18 mouse cellular contexts compared by ENCODE assay signal in the genomic region with DNA sequence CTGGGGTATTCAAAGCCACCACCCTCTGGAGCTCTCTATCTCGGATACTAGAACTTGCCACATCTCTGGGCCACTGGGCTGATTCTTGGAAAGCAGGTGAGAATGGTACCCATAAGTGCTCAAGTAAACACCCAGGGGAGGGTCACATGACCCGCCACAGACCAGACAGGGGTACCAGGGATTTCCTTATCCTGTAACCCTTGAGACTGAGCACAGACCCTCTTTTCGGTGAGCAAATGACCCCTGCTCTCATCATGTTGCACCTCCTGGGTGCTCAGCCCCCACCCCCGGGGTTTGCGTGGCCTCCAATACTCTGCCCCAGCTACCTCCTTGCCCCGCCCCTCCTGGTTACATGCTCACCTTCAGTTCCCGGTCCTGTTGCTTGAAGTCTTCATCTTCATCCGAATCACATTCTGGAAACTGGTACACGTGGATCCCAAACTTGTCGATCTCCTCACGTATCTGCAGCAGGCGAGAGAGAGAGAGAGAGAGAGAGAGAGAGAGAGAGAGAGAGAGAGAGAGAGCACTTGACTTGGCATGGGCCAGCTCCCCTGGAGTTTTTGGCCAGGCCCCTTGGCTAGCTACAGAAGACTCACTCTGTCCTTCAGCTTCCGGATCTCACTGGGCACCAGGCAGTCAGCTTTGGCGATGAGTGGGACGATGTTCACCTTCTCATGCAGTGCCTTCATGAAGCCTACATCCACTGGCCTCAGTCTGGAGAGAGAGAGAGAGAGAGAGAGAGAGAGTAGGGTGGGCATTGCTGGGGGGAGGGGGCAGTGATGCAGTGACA. TPM values are rescaled to one million over a fixed set of nuclear protein-coding genes. Genes with fewer than 3 reads are reported as not detected.
DNase-seq lines count a peak whose midpoint lies in the region; ATAC-seq lines count a peak whose summit lies in the region.
"Had no signal": no experiment of that assay in that cellular context is flagged by ENCODE, and none has a peak within 500 bp of the region (broad histone marks: within the 10 kb centered on the region; RNA-seq: fewer than 3 reads in every experiment).

No protein-coding gene starts in this region.

- DNase-seq in left cerebral cortex, postnatal 4 days = peak; percentile 73
- DNase-seq in left cerebral cortex, adult 18-20 months (ENCODE audit: low spot score in 2 of 2) = no peak
- peak; percentile 54 for DNase-seq in brain, adult 2 months (ENCODE audit: low read depth, low spot score)
- peak; percentile 62 for DNase-seq in cerebellum, adult 9-10 months
- DNase-seq in layer of hippocampus, adult 9-11 months = peak; percentile 23
- no peak for DNase-seq in gastrocnemius, postnatal 4 days (ENCODE audit: low spot score in 2 of 2)
- DNase-seq: adrenal gland, adult 8-10 months; gastrocnemius, postnatal 36 days; kidney, adult 2 months; kidney, postnatal 25 days; lung, postnatal 10 days had no signal

- peaks cover 53% of the 10 kb centered on the region for H3K4me1 ChIP-seq in forebrain, embryonic 12.5 days

- intact Hi-C loops in left cerebral cortex, postnatal 4 days (cut with DNase I) = no loop called here

- H3K4me3 ChIP-seq in forebrain, embryonic 12.5 days (replicated peaks) = no peak overlapping the region
- H3K4me3 ChIP-seq: heart, embryonic 15.5 days; limb, embryonic 15.5 days had no signal

- peaks cover 40% of the 10 kb centered on the region for H3K36me3 ChIP-seq in forebrain, embryonic 12.5 days (replicated peaks)
- H3K36me3 ChIP-seq: heart, embryonic 15.5 days had no signal

- no peak overlapping the region for H3K27ac ChIP-seq in forebrain, embryonic 12.5 days
- H3K27ac ChIP-seq: heart, embryonic 15.5 days; limb, embryonic 15.5 days; stomach, postnatal 0 days had no signal

- H3K9ac ChIP-seq in forebrain, embryonic 12.5 days = no peak overlapping the region
- H3K9ac ChIP-seq: heart, embryonic 15.5 days; limb, embryonic 15.5 days had no signal

- H3K9me3 ChIP-seq in forebrain, embryonic 12.5 days = no peaks in the 10 kb centered on the region
- H3K9me3 ChIP-seq: heart, embryonic 15.5 days; limb, embryonic 15.5 days had no signal

- WGBS in forebrain, embryonic 12.5 days = 30% methylated on average over 15 of the region's 15 CpGs

- H3K4me2 ChIP-seq in forebrain, embryonic 12.5 days = no peak overlapping the region
- H3K4me2 ChIP-seq: heart, embryonic 15.5 days; limb, embryonic 15.5 days had no signal

- H3K27me3 ChIP-seq in forebrain, embryonic 12.5 days = peaks cover 93% of the 10 kb centered on the region

- ATAC-seq in forebrain, embryonic 12.5 days (ENCODE audit: low FRiP score) = no peak
- ATAC-seq: midbrain, embryonic 16.5 days had no signal

RNA-seq across cellular contexts. Expression of gene Gp1bb, which starts 1.7 kb away (rescaled TPM):
- total RNA-seq in left cerebral cortex, postnatal 4 days (2021) = 10 to 100 TPM; 10.1 to 11.9 TPM
- 1 to 10 TPM; 1.1 to 1.3 TPM for total RNA-seq in left cerebral cortex, adult 18-20 months (2021)
- polyA plus RNA-seq in forebrain, embryonic 12.5 days (2016; fragmentation: Nextera tagmentation; extraction: Ambion mirVana) = 4.4 and 5.7 TPM in 2 replicates
- total RNA-seq in gastrocnemius, postnatal 4 days (2021) = under 1 TPM in 1 of 2 experiments, not detected in 1; 0.27 TPM
- total RNA-seq: adrenal gland, adult 8-10 months; gastrocnemius, postnatal 36 days had no signal

RNA-seq across cellular contexts. Expression of gene Gm49601, which starts 2.3 kb away (rescaled TPM):
- total RNA-seq in left cerebral cortex, postnatal 4 days (2021) = 100 to 1,000 TPM; 107 to 111 TPM
- 100 to 1,000 TPM; 231 to 252 TPM for total RNA-seq in left cerebral cortex, adult 18-20 months (2021)
- polyA plus RNA-seq in forebrain, embryonic 12.5 days (2016; fragmentation: Nextera tagmentation; extraction: Ambion mirVana) = 10.6 and 10.7 TPM in 2 replicates
- 1 to 10 TPM; 2.2 to 3.6 TPM for total RNA-seq in gastrocnemius, postnatal 4 days (2021)
- total RNA-seq: hematopoietic stem cell, adult 5-6 weeks; megakaryocyte-erythroid progenitor cell, adult 5-6 weeks had no signal

RNA-seq across cellular contexts. Expression of gene Sept5, which starts 5.8 kb away (rescaled TPM):
- total RNA-seq in left cerebral cortex, postnatal 4 days (2021) = 100 to 1,000 TPM; 555 to 571 TPM
- total RNA-seq in left cerebral cortex, adult 18-20 months (2021) = 100 to 1,000 TPM; 824 to 876 TPM
- 68.4 and 69.3 TPM in 2 replicates for polyA plus RNA-seq in forebrain, embryonic 12.5 days (2016; fragmentation: Nextera tagmentation; extraction: Ambion mirVana)
- total RNA-seq in gastrocnemius, postnatal 4 days (2021) = 10 to 100 TPM; 11.3 to 12.9 TPM

RNA-seq across cellular contexts. Expression of gene Tbx1, which starts 33.5 kb away (rescaled TPM):
- 1 to 10 TPM; 1.2 TPM for total RNA-seq in left cerebral cortex, postnatal 4 days (2021)
- 1 to 10 TPM; 1.3 TPM for total RNA-seq in left cerebral cortex, adult 18-20 months (2021)
- polyA plus RNA-seq in forebrain, embryonic 12.5 days (2016; fragmentation: Nextera tagmentation; extraction: Ambion mirVana) = 1.3 and 1.7 TPM in 2 replicates
- total RNA-seq in gastrocnemius, postnatal 4 days (2021) = 10 to 100 TPM in 1 of 2 experiments, 1 to 10 TPM in 1; 3.9 to 10.8 TPM
- total RNA-seq: adrenal gland, adult 8-10 months; hematopoietic stem cell, adult 5-6 weeks; megakaryocyte-erythroid progenitor cell, adult 5-6 weeks had no signal

Comparison
In these comparisons a context has a peak if more than half of its experiments do, and no peak if none do; other contexts are left out.
1. DNase-seq: peak in left cerebral cortex, postnatal 4 days (single experiment), brain, adult 2 months (single experiment), cerebellum, adult 9-10 months (single experiment) and layer of hippocampus, adult 9-11 months (single experiment); none in left cerebral cortex, adult 18-20 months (0 of 2) and gastrocnemius, postnatal 4 days (0 of 2).
2. RNA of gene Gp1bb, which starts 1.7 kb away (total RNA-seq): 10.1 to 11.9 TPM in left cerebral cortex, postnatal 4 days; 1.1 to 1.3 TPM in left cerebral cortex, adult 18-20 months and 0.27 TPM in gastrocnemius, postnatal 4 days; every median in the first group is over 4 times any median in the second.
3. RNA of gene Gm49601, which starts 2.3 kb away (total RNA-seq): 231 to 252 TPM in left cerebral cortex, adult 18-20 months and 107 to 111 TPM in left cerebral cortex, postnatal 4 days; 2.2 to 3.6 TPM in gastrocnemius, postnatal 4 days; every median in the first group is over 10 times any median in the second.
4. RNA of gene Sept5, which starts 5.8 kb away (total RNA-seq): 824 to 876 TPM in left cerebral cortex, adult 18-20 months and 555 to 571 TPM in left cerebral cortex, postnatal 4 days; 11.3 to 12.9 TPM in gastrocnemius, postnatal 4 days; every median in the first group is over 10 times any median in the second.